Mouse (Mus musculus) naive thymus-derived CD4-positive, alpha-beta T cell, adult 2 months (primary cell): ENCODE measurements around the gene Mup1.
"Not testable (repeated sequence)": the region's sequence is repeated elsewhere in the genome, so short reads cannot be mapped to it uniquely, and the experiment has no call there.

Source experiments
- DNase-seq: peaks from one replicate; pipeline ENCODE4 v3.0.0-alpha.2; 2011; ENCODE audit warnings: low read depth

The Mup1 gene

DNA sequence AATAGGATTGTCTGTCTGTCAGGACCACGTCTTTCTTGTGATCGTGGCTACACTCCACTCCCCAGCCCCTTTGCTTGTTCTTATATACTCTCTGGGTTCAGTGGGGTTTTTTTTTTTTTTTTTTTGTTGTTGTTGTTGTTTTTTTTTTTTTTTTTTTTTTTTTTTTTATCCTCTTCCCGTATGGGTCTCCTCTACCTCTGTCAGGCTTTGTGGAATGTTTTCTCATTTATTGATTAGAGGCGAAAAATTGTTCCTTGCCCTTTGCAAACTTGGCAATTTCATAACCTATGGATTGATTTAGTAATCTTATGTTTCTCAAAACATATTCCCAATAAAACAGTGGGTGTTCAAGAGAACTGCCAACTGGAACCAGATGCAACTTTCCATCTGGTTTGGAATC lies at the start of gene Mup1:
Gene Mup1 (minus strand): TSS at position 101 of the 400 bp plus-strand sequence.
- not testable (repeated sequence) for DNase-seq
